Mouse (Mus musculus): ENCODE results near the gene E130114P18Rik.

E130114P18Rik gene

GRCm38 (mm10) chr4:97696684-97697615 lies 80.9 kb downstream of the E130114P18Rik start:
- no peak for DNase-seq (ENCODE audit: low read depth, low spot score)

GRCm38 (mm10) chr4:97695414-97696040 lies 82.4 kb downstream of the E130114P18Rik start:
- no peak for DNase-seq (ENCODE audit: low read depth, low spot score)

DNA sequence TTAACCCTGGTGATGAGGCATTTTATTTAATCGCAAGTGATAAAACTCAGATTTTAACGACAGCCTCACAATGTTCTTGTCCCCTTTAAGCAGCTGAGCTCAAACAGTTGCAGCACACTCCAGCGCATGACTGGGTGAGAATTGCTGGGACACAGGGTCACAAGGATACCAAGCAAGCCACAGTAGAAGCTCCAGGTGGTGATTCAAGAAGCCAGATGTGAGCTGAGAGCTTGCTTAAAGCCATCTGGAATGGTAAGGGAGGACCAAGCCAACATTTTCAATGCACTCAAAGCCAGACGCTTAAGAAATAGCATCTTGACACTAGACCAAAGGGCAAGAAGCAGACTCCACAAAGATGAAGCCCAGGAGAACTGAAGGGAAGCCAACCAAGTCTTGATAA lies 83.9 kb downstream of the E130114P18Rik start:
- DNase-seq (ENCODE audit: low read depth, low spot score), result no peak

DNA sequence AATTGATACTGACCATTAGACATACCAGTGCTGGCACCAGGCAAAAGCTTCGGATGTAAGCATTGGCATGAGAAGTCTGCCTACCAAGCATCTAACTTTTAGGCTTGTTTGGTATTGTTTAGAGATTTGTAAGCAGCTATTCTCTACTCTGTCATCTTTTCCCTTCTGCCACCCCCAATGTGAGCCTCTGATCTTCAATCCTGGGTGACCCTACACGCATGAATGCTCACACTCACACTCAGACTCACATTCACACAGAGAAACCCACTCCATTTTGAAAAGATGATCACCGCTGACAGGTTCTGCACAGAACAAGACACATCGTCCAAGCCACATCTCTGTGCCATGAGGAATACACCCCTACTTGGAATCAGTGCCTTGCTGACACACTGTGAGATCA lies 84.8 kb downstream of the E130114P18Rik start:
- DNase-seq (ENCODE audit: low read depth, low spot score), result no peak

GRCm38 (mm10) chr4:97690384-97690766 lies 87.5 kb downstream of the E130114P18Rik start:
- no peak for DNase-seq (ENCODE audit: low read depth, low spot score)

DNA sequence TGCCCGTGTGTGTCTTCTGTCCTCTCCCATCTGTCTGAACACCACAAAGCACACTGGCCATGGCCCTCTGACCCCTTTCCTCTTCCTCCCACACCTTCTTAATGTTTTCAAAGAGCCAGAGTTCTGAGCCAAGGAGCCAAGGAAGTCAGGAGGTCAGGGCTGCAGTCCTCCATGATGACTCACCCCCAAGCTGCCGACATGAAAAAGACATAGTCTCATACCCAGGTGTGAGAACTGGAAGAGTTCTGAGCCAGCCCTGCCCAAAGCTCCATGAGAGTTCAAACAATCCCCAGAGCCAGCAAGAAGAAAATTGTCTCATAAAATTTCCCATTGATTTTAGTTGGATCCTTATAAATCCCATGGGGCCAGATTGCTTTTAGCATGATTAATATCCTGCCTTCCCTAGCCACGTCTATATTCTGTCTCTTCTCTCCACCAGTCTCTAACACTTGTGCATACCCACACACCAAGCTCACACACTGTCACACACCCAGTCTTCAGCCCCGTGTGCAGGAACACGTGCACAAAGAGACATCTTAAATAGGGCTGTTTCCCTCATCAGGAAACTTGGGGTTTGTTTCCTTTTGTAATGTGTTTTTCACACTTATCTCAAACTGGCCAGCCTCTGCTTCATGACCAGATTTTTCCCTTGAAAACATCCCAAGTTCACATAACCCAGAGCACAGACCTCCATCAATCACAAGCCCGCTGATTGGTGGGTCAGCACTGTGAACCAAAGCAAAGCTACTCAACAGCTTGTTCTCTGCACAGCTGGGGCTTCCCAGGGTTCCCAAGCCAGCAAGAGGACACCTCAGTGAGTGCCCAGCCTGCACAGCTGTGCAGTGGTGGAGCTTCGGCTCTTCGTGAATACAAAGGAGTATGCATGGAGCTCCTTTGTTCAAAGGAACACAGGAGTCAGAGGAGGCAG lies 88.2 kb downstream of the E130114P18Rik start:
- no peak for DNase-seq (ENCODE audit: low read depth, low spot score)

GRCm38 (mm10) chr4:97686020-97686419 lies 91.9 kb downstream of the E130114P18Rik start:
- no peak for DNase-seq (ENCODE audit: low read depth, low spot score)

DNA sequence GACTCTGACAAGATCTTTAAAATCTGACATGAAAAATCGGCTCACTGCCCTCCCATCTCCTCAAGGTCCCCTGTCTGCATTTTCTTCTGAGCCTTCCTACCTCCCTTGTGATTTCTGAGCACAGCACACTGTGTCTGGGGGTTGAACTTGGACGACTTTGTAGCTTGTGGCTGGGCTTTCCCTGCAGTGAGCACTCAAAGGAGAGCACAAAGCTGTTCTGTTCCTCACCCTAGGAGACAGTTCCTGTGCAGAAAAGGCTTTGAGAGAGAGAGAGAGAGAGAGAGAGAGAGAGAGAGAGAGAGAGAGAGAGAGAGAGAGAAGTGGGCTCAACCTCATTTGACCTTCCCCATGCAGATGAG lies 101.3 kb downstream of the E130114P18Rik start:
- no peak for DNase-seq (ENCODE audit: low read depth, low spot score)

DNA sequence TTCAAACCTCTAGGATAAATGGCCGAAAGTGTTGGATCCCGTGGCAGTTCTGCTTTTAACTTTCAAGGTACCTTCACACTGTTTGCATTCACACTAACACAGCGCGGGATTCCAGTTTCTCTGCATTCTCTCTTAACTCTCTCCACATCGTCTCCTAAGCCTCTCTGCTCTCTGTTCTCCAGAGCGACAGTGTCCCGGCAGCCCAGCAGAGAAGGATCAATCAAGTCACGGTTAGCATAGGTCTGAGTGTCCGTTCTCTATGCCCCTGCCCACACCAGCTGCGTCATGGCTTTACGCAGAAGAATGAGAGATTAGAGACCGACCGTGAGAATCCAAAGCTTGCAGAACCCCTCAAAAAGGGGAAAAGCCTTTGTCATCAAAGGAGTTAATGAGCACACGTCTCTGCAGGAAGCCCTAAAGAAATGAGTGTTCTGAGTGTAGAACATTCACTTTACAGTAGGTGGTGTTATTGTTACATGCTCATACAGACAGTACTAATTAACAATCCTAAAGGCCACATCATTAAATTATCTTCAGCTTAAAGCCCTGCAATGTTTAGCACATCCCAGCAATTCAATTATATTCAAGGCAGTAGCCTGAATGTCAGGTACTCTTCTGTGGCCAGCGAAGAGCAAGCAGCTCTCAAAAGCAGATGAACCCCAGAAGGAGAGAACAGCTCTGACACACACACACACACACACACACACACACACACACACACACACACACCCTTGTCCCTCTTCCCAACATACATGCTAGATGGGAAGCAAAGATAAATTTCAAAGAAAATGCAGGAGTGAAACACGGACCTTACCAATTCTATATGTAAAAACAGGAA lies 101.9 kb downstream of the E130114P18Rik start:
- DNase-seq (ENCODE audit: low read depth, low spot score), result no peak

DNA sequence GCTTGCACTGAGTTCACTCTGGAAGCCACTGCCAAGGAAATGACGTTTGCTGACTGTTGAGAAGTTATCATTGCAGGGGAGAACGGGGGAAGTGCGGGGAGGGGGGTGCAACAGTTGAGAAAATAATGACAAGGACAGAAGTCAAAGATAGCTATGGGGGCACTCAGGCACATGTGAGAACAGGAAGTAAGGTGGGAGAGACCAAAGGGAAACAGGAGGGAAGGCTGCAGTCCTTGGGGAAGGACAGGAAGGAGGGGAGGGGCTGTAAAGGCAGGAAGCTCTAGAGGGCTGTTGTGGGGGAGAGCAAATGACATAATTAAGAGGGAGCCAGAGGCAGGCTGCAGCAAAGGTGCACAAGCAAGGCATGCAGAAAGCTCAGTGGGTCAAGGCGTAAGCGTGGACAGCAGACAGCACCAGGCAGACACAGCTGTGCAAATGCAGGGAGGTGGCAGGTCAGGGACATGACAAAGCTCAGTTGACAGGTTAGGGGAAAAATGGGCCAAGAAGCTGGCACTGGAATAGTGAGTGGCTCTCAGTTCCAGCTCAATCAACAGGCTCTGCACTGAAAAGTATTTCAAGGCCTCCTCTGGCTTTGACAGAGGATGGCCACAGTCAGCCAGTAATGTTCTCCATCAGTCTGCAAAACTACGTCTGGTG lies 103.9 kb downstream of the E130114P18Rik start:
- DNase-seq (ENCODE audit: low read depth, low spot score), result no peak

GRCm38 (mm10) chr4:97672501-97672900 lies 105.4 kb downstream of the E130114P18Rik start:
- no peak for DNase-seq (ENCODE audit: low read depth, low spot score)

DNA sequence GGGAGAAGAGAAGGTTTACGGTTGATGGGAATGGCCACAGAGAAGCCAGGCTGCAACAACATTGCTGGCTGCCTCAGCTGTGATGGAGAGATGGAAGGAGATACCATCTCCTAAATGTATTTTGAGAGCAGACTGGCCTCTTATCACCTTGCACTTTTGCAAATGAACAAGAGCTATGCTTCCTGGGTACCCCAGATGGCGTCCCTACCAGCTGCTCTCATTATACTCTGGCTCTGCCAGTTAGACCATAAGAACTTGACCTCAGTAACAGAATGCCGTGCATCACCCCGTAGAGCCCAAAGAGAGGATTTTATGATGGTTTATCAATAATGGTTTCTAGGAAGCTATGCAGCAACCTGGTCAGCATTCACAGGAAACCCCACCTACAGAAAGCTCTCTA lies 106.0 kb downstream of the E130114P18Rik start:
- no peak for DNase-seq (ENCODE audit: low read depth, low spot score)

- DNase-seq (ENCODE audit: low read depth, low spot score), result no peak
Observed at GRCm38 (mm10) chr4:97670418-97670817, 107.5 kb downstream of the E130114P18Rik start.

GRCm38 (mm10) chr4:97669808-97670207 lies 108.1 kb downstream of the E130114P18Rik start:
- DNase-seq (ENCODE audit: low read depth, low spot score), result no peak

- no peak for DNase-seq (ENCODE audit: low read depth, low spot score)
Observed at GRCm38 (mm10) chr4:97665428-97665755, 112.5 kb downstream of the E130114P18Rik start.

GRCm38 (mm10) chr4:97664738-97665427 lies 113.0 kb downstream of the E130114P18Rik start:
- no peak for DNase-seq (ENCODE audit: low read depth, low spot score)

- no peak for DNase-seq (ENCODE audit: low read depth, low spot score)
Observed at GRCm38 (mm10) chr4:97663922-97664321, 114.0 kb downstream of the E130114P18Rik start.

DNA sequence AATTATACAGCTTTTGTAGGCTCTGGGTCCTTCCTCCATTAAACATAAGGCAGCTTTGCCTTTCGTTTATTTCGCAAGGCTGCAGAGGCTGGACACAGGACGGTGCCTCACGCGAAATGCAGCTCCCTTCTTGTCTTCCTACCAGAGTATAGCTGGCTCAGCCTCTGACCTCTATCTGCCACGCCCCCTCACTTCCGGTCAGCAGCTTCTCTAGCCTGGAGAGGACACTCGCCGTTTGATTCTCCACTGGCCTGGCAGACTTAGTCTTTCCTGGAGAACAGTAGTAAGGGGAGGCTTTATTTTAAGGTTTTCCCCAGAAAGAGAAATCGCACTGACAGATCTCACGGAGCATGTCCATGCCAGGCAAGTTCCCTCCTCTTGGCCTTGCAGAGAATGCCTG lies 115.0 kb downstream of the E130114P18Rik start:
- DNase-seq (ENCODE audit: low read depth, low spot score), result no peak

DNA sequence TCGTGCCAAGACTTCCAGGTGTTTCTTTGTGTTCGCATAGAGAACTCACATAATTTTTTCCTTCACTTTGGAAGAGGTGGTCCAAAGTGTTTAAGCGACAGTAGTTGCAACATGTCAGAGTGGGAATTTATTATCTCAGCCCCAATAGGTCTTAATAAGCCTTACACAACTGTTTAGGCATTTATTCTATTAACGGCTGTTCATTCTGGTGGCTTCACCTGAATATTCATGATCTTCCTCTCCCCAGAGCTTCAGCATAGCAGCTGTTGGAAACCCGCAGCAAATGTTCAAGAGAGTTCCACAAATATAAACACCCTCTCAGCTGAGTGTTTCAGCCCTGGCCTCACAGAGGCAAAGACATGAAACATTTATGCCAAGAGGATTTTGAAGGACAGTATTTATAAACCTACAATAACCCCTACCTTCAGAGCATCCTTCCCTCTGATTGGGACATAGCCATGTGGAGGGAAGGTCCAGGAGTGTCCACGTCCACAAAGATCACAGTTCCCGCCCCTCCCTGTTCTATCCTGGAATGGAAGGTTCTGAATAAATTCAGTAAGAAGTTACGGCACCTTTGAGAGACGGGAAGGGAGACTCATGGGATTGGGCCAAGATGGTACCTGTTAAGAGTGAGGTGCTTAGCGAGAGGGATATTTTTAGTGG lies 116.1 kb downstream of the E130114P18Rik start:
- DNase-seq (ENCODE audit: low read depth, low spot score), result no peak
